Mouse (Mus musculus): ENCODE data around the gene St3gal3.

DNA sequence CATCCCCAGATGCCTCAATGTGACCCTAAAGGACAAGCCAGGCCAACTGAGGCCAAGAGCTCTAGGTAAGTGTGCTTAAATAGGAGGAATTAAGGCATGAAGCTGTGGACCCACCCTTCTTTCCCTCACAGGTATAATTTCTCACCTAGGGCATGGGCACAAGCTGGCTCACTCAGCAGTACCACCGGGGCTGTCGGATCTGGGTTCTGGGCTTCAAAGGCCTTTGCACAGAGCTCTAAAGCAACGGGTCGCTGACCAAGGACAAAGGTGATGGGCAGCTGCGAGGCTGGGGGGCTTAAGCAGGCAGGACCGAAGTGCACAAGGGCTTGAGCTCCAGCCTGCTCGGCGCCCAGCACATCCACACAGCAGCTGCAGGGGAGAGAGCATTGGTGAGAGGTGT is 244.0 kb downstream of the St3gal3 start:
- TF ChIP-seq CTCF (IDR thresholded peaks at IDR 0.05; ENCODE audit: low read depth) (no peak), EP300 (IDR thresholded peaks at IDR 0.05; ENCODE audit: low read depth) (no peak)
